ENCODE assay signal across 8 mouse cellular contexts in genomic region chr19:5487768-5488550, GRCm38 (mm10). TPM values are rescaled to one million over a fixed set of nuclear protein-coding genes. Genes with fewer than 3 reads are reported as not detected.
DNase-seq lines count a peak whose midpoint lies in the region; ATAC-seq lines count a peak whose summit lies in the region.

Gene Mus81, minus strand, starts transcription at chr19:5488402.

- ATAC-seq in hindbrain, embryonic 11.5 days (ENCODE audit: low FRiP score), result peak; percentile 56

- peak; percentile 93 for DNase-seq in MN1 (ENCODE audit: low spot score)
- DNase-seq in cerebellum, adult 9-10 months, result peak; percentile 98
- peak; percentile 92 to 98 for DNase-seq in frontal cortex, adult 2 months (ENCODE audit: extremely low spot score in 1 of 2, low spot score in 1 of 2)
- DNase-seq in hindbrain, embryonic 11.5 days (ENCODE audit: low spot score), result peak; percentile 96
- DNase-seq in layer of hippocampus, postnatal 10 days (ENCODE audit: low spot score in 2 of 2), result peak; percentile 94 to 97
- DNase-seq in lung, postnatal 10 days, result peak; percentile 99
- peak; percentile 93 for DNase-seq in ovary, postnatal 36 days (ENCODE audit: low spot score)
- DNase-seq in thymus, postnatal 25 days, result peak; percentile 97

- under 1% methylated on average over 39 of the region's 39 CpGs for WGBS in hindbrain, embryonic 11.5 days

- peak within 1 kb of the TSS; percentile 71 for H3K4me2 ChIP-seq in hindbrain, embryonic 11.5 days (replicated peaks; ENCODE audit: low read depth, low read length)

- peak within 1 kb of the TSS; percentile 98 for H3K27ac ChIP-seq in hindbrain, embryonic 11.5 days (ENCODE audit: low read depth, low read length)

- no peaks in the 10 kb centered on the region for H3K9me3 ChIP-seq in hindbrain, embryonic 11.5 days (ENCODE audit: control insufficient read depth, low read length)

- H3K4me3 ChIP-seq in hindbrain, embryonic 11.5 days (ENCODE audit: low read depth, low read length), result peak within 1 kb of the TSS; percentile 53

- peak within 1 kb of the TSS; percentile 61 for H3K9ac ChIP-seq in hindbrain, embryonic 11.5 days (ENCODE audit: low read depth, low read length)

- peaks cover 8% of the 10 kb centered on the region for H3K4me1 ChIP-seq in hindbrain, embryonic 11.5 days (replicated peaks; ENCODE audit: control insufficient read depth, insufficient read depth, low read length)

- H3K36me3 ChIP-seq in hindbrain, embryonic 11.5 days (ENCODE audit: control insufficient read depth, insufficient read depth, low read length), result peaks cover 10% of the 10 kb centered on the region; the same call in 1 of the 2 replicates

- H3K27me3 ChIP-seq in hindbrain, embryonic 11.5 days (ENCODE audit: control insufficient read depth, insufficient read depth, low read length), result no peaks in the 10 kb centered on the region

RNA-seq across cellular contexts. Expression of gene Mus81, which starts in this region (rescaled TPM):
- 42.4 TPM in 2 replicates for polyA plus RNA-seq in frontal cortex, adult 2 months (2012; rRNA removed)
- 38.8 and 44.3 TPM in 2 replicates for polyA plus RNA-seq in hindbrain, embryonic 11.5 days (2014; fragmentation: Nextera tagmentation; extraction: Ambion mirVana)
- total RNA-seq in layer of hippocampus, postnatal 10 days (2021), result 10 to 100 TPM; 34.2 to 40.9 TPM

Comparison
In these comparisons a context has a peak if more than half of its experiments do, and no peak if none do; other contexts are left out.
1. Peak in every context shown above with its lines: DNase-seq, ATAC-seq, H3K4me3 ChIP-seq and H3K27ac ChIP-seq.